Mouse (Mus musculus) left cerebral cortex, adult 9 months (tissue): Measurements from ENCODE around the gene Fdxr.

Experiments
- DNase-seq, 2 experiments: peaks; one replicate each; pipeline ENCODE4 v3.0.0; 2022; ENCODE audit warnings: low spot score in 2 of 2

The Fdxr gene

DNA sequence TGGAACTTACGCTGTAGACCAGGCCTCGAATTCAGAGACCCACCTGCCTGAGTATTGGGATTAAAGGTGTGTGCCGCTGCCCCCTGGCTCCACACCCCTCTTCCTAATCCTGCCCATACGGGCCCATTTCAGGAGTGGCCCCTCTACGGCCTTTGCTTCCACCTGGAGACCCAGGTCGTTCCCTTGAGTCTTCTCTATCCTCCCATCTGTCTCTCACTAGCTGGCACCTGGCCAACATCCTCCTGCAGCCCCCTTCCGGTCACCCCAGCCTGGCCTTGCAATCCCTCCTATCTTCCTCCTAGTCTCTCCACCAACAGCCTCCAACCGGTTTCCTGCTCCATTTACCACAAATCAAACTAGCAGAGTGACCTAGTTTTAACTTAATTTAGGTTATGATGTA lies 13.0 kb upstream of the Fdxr start:
- no peak for DNase-seq

DNA sequence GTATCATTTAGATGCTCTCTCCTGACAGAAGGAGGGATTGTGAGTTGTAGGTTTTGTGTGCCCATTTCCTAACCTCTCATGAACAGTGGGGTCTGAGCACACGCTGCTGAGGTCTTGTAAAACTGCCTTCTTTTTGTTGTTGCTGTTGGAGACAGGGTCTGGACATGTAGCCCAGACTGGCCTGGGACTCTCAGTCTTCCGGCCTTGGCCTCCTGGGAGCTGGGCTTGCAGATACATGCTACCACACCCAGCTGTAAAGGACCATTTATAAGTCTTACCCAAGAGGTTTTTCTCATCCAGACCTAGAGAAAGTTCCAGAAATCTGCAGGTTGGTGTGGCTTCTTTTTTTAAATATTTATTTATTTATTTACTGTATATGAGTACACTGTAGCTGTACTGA lies 11.5 kb upstream of the Fdxr start:
- DNase-seq = no peak

DNA sequence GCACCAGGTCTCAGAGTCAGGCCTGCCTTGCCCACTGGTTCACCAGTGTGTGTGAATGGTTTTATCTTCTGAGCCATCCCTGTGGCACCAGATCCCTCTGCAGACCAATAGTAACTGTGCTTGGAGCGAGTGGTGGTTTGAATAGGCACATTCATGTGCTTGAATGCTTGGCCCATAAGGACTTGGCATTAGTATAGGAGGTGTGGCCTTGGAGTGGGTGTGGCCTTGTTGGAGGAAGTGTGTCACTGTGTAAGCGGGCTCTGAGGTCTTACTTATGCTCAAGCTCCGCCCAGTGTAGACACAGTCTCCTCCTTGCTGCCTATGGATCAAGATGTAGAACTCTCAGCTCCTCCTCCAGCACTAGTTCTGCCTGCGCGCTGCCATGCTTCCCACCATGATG lies 10.5 kb upstream of the Fdxr start:
- peak in 1 of 2 experiments; percentile 57 for DNase-seq

DNA sequence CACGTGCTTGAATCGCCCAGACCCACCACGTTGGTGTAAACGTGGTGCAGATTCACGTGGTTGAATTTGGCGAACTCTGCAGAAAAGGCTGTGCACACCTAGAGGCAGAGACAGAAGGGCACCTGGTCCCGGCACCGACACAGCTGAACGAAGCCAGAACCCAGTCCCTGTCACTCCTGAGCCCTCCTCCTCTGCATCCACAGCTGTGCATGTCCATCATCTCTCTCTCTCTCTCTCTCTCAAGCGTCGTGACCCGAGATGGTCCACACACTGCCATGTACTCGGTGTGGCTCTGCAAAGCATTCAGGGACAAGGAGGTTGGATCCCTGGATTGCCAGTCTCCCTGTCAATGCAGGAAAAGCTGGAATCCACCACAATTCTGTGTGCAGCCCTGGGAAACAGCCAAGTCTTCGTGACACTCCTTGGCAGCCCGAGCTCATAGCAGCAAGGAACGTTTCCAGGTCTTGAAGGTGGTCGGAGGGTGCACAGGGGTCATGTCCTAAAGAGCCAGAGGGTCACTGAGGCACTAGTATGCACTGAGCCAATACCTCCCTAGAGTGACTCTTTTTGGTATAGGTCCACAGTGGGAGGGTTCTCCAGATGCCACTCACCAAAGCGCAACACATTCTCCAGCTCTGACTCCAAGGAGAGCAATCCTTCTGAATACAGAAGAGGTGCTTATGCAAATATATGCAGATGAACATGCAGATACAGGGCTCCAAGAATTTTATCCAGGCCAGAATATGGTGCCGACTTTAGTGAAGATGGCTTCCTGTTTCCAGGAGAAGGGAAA lies 9.5 kb upstream of the Fdxr start:
- peak in 1 of 2 experiments; percentile 35 for DNase-seq

DNA sequence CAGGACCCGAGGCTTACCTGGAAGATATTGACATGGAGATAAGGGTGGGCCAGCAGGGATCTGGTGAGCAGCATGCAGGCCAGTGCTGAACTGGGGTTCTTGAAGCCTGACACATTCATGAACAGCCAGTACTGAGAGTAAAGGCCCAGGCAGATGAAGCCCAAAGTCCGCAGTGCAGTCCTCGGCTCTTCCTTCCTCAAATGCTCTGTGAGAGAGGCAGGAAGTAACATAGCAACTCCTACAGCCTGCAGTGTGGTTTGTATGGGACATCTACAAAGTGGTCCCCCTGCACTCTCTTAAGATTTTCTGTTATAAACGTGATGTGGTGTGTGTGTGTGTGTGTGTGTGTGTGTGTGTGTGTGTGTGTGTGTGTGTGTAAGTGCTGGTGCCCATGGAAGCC lies 8.4 kb upstream of the Fdxr start:
- no peak for DNase-seq

DNA sequence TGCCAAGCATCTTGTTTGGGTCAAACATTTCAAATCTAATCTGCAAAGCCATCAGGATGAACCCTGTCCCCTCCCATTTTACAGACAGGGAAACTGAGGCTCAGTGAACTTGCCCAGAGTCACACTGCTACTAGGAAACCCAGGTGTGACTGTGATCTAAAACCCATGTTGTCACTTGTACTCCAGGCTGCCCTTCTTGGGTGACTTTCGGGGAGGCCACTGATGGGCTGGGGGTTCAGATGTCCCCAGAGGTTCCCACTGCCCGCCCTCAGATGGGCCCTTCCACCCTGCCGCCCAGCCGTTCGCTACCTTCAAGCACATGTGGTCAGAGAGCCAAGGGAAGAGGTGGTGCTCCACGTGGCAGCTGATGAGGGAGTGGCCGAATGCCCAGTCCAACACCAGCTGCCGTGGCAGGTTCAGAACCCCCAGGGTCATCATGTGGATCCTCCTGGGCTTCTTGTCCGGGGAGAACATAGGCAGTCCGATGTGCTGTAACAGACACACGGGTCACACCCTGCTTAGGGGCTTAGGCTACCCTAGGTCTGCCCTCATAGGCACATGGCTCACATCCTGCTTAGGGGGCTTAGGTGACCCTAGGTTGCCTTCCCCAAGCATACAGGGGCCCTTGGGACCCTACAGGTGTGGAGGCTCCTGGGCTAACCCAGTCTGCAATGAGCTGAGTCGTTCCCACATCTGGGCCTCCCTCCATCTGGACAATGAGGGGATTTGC lies 7.2 kb upstream of the Fdxr start:
- DNase-seq = no peak

DNA sequence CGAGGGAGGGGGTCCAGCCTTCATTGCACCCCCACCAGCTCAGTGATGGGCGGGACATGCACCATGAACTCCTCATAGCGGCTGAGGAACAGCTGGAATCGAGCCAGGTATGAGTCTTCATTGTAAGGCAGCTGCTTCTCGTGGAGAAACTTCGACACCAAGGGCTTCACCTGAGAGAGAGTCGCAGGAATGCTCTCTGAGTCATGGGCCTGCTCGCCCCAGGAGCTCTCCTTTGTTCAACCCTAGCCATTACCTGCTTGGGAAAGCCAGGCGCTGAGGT lies 6.6 kb upstream of the Fdxr start:
- DNase-seq = no peak

DNA sequence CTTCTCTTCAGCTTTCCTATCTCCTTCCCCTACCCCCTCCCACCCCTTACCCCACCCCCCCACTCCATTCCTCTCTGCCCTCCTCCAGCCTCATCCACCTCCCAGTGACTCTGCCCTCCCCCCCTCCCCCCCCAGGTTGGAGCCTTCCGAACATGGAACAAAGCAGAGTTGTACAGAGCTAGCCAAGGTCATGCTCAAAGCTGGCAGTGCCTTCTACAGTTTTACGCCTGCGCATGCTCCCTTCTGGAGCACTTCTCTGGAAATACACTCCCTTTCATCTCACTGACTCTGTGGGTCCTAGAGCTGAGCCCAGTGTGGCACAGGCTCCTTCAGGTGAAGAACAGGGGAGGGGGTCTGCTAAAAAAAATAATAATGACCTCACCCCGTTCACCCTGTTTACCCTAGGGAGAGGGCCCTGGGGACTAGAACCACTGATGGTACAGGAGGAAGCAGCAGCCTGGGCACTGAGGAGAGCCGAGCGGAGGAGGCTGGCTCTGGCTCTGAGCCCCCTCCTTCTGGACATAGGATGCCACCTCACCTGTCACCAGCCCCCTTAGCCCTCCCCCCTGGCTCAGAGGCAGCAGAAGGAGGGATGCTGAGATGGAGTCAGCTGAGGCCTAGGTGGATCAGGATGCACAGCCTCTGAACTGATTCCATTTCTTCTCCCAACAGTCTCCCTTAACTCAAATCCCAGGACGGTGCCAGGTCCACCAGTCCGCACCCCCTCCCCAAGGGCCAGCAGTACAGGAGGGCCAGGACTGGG lies 6.1 kb upstream of the Fdxr start:
- peak in 1 of 2 experiments; percentile 36 for DNase-seq

DNA sequence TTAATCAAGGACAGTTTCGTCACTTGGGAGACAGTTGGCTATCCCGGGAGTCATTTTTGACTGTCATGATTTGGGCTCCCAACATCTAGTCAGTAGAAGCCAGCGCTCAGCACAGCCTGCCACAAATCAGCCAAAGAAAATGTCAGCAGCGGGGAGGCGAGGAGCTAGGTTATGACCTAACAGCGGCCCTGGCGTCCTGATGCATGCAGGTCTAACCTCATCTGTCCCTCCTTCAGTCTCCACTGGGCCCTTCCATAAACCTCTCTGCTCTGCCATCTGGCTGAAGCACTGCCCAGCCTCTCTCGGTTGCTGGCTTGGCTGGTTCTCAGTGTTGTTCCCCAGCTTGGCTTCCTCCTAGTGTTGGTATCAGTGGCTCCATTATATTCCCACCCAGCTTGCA lies 5.4 kb upstream of the Fdxr start:
- peak in 1 of 2 experiments; percentile 47 for DNase-seq

DNA sequence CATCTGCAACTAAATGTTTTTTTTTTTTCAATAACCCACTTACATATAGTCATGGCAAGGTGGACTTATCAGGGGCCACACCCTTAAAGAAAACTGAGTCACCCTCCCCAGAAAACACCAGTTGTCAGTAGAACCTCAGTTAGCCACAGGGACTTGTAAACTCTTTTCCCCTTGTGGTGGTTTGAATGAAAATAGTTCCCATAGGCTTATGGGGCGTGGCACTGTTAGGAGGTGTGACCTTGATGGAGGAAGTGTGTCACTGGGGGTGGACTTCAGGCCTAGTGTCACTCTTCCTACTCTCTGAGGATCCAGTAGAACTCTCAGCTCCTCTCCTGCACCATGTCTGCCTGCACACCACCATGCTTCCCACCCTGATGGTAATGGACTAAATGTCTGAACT lies 2.9 kb upstream of the Fdxr start:
- no peak for DNase-seq

DNA sequence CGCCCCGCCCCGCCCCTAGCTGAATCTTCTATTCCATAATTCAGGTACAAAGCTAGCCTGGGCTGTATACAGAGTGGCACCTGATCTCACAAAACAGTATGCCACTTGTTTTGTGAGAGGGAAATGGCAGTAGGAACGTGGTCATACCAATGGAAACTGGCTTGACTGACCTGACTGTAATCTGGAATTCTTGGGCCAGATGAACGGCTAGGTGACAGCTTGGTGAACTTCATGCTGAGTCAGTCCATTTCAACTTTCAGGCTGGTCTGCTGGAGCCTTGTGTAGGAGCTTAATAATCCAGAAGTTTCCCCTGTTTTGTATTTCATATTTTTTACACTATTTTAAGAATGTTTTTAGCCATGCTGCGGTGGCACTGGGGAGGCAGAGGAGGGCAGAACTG lies 1.3 kb upstream of the Fdxr start:
- DNase-seq = no peak

DNA sequence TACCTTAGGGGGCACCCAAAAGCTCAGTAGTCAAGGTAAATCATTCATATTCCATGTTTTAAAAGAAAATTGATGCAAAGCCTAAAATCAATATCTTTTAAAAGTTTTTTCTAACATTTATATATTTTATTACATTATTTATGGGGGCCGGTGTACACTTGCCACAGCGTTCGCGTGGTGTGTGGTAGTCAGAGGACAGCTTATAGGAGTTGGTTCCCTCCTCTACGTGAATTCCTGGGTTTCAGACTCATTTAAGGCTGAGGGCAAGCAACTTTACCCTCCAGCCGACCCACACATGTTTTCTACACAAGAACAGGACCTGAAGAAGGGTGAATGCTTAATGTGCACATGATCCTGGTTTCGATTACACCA lies 740 bp upstream of the Fdxr start:
- no peak for DNase-seq

DNA sequence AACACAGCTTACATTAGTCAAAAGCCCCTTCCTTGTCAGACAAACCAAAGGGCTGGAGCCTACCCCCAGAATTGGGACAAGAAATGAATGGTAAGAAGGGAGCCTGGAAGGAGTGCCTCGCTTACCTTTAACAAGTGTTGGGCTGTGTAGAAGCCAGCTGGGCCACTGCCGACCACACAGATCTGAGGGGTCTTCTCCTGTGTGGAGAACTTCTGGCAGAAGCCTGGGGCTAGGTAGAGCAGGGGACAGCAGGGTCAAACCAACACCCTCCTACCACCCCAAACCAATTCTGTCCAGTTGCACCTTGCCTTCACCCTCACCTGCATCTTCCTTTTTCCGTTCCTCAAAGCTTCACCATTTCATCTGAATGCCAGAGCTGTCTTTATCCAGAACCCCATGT lies 896 bp downstream of the Fdxr start:
- DNase-seq = no peak

DNA sequence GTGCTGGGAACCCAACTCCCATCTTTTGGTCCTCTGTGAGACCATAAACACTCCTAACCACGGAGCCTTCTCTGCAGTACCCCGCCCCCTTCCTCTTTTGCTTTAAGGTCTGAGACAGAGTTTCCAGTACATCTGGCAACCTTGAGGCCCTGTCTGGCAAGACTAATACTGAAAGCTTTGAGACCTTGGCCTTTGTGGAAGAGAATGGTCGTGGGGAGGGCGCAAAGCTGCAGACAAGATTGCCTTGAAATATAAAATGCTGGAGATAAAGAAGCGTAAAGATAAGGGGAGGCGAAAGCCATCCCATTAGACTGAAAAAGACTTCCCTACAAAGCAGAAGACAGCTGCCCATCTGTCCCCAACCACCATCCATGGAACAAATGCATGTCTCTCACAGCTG lies 1.3 kb downstream of the Fdxr start:
- DNase-seq = no peak

DNA sequence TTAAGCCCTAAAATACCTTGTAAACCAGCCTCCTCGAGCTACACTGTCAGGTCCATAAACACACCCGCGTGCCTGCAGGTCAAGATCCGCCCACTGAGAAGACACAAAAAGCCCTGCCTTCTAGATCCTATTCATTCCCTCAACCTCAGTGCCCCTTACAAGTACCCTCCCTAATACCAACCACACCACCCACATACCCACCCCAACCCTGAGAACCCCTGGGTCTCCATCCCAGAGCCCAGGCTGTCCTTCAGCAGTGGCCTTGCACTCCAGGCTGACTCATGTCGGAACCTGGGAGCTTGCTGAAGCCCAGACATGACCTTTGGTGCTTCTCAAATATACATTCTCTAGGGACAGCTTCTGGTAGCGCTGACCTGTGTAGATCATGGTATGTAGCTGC lies 2.1 kb downstream of the Fdxr start:
- no peak for DNase-seq

DNA sequence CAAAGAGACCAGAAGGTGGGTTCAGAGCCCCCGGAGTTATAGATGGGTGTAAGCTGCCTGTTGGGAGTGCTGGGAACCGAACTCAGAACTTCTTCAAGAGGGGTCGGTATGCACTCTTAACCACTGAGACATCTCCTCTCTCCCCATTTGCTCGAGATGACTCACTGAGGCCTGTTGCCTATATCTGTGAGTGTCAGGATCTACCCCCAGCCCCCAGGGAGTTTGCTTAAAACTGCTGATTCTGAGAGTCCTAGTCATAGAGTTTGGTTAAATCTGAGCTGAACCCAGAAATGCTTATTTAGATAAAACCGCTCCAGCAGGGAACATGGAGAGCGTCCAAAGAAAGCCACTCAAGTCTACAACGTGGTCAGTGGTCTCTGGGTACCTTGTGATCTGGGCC lies 2.7 kb downstream of the Fdxr start:
- no peak for DNase-seq

DNA sequence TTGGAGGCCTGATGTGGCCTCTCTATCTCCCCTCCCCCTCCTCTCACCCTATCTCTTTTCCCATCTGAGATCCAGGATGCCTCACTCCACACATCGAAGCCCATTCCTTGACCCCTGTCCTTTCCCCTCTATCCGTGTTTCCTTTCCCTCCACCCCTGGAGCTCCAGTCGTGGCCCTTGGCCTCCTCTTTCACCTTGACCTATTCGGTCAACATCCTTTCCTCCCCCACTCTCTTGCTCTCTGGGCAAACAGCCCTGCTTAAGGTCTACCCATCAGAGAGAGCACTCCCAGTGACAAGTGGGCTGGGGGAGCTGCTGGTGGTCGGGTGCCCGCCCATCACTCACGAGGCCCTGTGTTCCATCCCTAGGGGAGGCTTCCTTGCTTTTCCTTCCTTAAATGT lies 3.1 kb downstream of the Fdxr start:
- DNase-seq = no peak

DNA sequence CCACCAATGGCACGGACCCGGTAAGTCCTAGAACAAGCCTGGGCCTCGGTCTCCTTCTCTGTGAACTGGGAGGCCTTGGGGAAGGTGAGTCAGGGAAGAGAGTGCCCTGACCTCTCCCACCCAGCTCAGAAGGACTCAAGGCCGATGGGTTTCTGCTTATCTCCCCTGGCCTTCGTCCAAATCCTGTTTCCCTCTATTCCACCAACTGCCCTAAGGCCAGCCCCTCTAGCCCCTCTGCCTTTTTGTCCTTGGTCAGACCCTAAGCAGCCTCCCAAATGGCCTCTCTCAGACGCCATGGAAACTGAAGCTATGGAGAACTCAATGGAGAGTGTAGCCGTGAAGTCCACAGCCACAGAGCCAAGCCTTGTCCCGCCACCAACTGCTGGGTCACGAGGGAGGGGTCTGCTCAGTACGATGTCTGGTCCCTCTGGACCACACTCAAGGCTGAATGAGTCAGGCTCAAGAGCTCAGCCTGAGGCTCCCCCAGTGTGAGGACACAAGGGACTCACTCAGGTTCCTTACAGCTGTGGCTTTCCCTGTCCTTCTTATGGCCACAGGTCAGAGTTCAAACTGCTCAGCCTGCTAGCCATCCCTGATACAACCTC lies 3.9 kb downstream of the Fdxr start:
- DNase-seq = no peak

DNA sequence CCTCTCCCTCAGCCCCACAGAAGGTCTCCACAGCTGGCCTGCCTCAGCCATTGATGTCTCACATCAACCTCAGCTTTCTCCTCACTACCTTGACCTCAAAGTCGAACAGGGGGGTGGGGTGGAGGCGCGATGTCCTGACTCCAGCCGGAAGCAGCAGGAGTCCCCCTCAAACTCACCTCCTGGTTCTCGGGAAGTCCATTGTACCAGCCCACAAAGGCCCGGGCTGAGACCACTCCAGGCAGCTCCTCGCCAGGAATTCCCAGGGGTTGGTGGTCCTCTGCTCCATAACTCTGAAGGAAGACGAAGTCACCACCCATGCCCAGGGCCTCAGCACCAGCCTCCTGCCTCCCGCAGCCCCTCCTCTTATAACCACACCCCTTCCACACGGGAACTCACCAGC lies 5.4 kb downstream of the Fdxr start:
- DNase-seq = no peak

DNA sequence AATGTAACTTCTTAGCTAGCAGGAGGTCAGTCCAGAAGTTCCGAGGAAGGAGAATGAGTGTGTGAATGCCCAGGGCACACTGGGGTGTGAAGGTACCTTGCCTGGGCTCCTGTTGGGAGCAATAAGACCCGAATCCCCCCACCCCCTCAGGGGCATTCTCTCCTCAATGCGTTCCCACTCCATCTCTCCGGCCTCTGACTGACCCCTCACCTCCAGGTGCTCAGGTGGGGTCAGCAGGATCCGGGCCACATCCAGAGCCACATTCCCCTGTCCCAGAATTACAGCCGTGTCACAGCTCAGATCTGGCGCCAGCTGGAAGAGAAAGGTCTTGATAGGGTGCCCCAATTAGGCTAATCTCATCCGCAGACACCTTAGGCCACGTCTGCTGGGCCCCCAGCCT lies 5.8 kb downstream of the Fdxr start:
- DNase-seq = no peak

DNA sequence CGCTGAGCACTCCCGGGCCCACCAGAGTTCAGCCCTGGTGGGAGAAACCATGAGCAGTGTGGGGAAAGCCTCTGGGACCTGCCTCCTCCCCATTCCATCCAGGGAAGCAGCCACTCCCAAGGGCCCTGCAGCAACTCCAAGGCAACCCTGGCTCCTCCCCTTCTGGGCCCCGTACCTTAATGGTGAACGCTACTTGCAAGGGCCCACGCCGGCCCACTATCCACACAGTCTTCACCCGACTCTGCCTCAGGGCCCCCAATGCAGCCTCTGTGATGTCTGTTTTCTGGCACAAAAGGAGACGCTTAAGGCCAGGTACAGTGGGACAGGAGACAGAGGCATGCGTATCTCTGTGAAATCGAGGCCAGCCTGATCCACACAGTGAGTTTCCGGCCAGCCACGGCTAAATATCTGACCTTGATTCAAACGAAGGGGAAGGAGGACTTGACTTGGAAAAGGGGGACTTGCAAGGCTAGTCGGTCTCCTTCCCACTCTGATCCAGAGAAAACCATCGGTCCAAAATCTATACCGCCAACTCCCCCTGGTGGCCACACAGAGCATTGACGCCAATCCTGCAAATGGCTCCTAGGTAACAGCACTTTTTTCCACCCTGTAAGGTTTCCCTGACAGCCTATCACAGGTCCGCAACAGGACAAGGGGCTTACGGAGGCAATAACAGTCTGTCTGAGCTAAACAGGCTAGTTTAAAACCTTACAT lies 6.5 kb downstream of the Fdxr start:
- DNase-seq = peak in 1 of 2 experiments; percentile 89
